Mouse (Mus musculus) WW6 (cell line): Measurements from ENCODE around the gene Plppr5.

ENCODE experiments used
- DNase-seq: peaks from one replicate; pipeline ENCODE4 v3.0.0-alpha.2; 2013; ENCODE audit warnings: low read depth, low spot score

Plppr5 gene

DNA sequence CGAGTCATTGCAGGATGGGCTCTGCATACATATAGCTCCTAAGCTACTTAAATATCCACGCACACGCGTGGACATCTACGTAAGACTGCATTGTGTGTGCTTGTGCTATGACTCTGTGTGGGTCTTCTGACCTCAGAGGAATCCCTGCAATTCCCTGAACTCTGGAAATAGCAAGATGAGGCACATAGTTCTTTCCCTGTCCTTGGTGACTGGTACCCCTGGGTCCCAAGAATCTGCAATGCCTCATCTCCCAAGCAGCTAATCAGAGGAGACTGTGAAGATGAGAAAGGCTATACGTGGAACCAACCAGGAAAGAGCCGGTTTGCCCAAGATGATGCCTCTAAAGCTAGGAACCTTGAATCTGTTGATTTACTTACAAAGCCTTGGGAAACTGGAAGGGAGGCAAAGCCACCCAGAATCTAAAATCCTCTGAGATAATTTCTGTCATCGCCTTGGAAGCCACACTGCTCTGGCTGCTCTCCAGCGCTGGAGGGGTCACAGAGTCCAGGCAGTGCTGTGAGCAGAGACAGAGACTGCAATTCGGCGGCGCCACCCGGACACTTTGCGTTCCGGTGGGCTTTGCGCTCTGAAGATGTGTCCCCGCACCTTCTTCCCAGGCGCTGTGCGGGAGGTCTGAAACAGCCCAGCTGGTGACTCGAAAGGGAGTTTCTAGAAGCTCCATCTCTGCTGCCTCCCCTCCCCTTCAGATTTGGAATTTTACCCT is at the start of gene Plppr5:
Plppr5 (plus strand) TSS at position 308 of the 724 bp plus-strand sequence.
- DNase-seq: no peak

DNA sequence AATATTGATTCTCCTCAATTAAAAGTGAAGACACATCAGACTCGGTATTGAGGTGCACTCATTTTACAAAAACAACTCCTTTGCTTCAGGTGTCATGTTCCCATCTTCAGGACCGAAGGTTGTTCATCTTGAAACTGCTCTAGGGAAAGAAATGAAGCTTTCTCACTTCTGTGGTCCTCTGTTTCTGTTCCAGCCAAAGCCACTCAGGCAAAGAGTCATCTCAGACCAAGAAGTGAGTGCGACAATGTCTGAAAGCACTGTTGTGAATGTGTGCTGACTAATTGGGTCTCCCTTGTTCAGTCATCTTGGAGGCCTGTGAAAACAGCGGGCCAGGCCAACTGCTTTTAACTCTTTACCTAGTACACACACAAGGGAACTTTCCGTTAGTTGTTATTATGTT is 24.7 kb upstream of the Plppr5 start:
- no peak for DNase-seq

DNA sequence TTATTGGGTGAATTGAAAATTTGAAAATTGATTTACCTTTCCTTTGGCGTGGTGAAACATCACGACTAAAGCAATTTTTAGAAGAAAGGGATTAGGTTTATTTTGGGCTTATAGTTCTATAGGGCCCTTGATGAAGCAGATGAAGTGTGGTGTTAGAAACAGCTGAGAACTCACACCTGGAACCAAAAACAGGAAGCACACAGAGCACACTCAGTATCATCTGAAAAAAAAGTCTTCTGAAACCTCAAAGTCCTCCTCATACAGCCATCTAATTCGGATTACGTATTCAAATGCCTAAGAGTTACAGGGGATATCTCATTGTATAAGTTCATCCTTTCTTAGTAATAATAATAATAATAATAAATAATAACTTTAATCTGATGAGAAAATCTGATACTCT is 24.1 kb upstream of the Plppr5 start:
- DNase-seq: no peak

DNA sequence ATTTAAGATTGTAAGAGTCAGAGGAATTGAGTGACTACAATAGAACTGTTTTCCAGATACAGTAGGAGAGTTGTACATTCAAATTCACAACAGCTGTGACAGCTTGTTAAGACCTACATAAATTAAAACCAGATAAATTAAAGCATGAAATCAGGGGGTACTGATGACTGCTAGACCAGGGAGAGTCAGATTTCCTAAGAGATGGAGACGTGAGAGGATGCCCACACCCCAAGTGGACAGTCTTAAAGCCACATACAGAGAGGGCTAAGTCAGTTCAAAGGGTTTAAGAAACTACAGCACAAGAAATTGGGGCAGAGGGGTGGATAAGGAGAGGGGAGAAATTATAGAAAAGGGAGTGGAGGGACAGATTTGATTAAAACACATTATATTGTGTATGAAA is 17.7 kb upstream of the Plppr5 start:
- DNase-seq: no peak

DNA sequence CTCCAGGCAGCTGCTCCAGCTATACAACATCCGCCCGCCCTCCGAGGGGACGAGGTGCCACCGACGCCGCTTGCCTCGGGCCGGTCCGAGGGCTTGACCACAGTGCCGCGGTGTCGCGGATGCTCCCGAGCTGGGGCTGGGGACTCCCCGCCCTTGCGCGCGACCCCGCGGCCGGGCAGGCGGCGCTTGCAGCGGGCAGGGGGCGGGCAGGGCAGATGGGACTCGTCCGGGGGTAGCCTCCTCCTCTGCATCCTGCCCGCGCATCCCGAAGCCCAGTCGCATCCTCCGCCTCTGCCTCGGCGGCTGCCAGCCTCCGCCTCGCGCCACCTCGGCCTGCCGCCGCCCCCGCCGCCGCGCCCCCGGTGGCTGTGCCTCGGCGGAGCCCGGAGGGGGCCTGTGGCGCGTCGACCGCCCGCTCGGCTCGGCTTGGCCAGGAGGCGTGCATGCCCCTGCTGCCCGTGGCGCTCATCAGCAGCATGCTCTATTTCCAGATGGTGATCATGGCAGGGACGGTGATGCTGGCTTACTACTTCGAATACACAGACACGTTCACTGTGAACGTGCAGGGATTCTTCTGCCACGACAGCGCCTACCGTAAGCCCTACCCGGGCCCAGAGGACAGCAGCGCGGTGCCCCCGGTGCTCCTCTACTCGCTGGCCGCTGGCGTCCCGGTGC is 754 bp downstream of the Plppr5 start:
- no peak for DNase-seq

DNA sequence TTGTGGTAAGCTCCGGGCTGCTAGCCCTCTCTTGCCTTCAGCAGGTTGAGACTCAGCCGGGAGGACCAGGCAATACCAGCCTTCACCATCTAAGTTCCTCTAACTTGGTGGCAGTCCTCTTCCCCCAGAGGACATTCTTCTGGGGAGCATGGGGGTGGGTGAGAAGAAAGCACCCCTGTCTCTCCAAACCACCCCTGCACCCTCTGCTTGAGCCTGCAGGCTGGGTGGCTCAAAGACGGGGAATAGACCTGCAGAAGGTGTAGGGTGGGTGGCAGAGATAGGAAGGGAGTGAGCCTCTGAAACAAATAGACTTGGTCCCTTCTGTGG is 1.3 kb downstream of the Plppr5 start:
- DNase-seq: no peak

DNA sequence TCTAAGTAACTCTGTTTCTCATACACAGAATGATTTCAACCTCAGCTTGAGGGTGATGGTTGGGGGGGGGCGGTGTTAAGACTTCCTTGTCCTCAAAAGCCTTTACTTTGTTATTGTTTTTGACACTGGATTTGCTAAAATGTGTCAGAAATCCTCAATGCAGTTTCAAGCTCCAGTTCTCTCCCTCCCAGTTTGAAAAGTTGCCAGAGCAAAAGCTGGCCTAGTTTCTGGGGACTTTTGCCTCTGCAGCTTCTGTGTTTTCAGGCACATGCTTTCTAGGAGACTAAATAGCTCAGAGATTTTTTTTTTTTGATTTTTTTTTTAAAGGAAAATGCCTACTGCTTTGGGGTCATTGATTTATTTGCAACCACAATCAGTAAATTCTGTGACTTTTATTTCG is 2.7 kb downstream of the Plppr5 start:
- no peak for DNase-seq

DNA sequence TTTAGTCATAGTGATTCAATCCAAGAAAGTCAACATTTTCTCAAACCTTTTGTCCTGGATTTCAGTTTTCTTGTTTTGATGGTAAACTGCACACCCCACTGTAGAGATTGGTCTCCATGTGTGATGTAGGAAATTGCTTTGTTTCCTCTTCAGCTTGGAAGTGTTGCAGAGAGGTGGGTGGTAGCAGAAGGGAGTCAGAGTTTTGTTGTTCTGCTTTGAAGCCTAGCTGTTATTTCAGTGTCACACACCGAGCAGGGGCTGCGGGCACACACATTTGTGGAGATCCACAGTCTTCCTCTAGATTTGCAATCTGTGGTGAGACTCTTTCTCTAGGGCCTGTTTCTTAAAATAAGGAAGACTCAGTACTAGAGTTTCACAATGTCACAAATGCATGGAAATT is 8.0 kb downstream of the Plppr5 start:
- no peak for DNase-seq

DNA sequence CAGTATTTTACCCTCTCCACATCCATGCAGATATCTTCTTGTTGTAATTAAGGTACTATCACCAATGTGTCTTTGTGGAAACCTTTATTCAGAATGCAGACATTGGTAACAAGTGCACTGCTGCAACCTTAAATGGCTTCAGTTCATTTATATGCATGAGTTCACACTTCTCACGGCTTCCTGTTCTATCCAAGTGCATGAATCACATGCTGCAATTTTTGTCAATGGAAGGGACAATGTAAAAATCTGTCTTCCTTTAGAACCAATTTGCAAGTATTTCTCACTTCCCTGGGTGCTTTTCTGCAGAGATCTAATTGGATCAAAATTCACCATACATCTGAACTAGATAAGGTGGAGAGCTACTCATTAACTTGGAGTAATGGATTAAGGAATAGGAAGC is 27.8 kb downstream of the Plppr5 start:
- DNase-seq: no peak

DNA sequence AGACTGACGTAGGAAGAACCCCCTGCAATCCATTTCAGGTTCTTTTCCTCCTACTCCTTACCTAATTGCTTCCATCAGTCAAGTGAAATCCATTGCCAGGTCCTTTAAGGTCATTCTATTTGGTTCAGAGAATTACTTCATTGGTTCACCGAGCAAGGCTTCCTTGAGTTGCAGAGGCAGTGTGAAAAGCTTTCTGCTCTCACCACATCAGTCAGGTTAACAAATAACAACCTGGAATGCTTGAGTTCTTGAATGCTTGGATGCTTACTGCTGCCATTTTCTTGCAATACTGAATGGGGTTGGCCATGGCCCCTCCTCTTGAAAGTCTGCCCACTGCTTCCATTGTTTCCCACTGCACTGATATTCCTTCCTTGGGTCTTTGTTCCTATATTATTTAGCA is 28.8 kb downstream of the Plppr5 start:
- no peak for DNase-seq

DNA sequence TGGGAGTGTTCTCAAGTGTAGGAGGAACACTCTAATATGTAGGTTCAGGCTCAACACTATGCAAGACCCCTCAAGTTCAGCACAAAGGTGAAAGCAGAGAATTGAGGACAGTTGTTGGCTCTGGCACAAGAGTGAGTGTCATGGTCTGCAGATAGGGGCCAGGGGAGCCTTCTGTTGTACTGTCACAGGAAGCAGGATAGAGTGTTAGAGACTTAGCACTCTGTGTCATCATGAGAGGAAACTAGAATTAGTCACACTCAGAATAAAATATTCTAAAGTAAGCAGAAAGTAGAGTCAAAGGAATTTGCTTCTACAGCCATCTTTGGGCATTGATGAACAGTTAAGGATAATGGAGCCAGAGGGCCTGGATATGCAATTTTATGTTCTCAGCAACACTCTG is 31.7 kb downstream of the Plppr5 start:
- no peak for DNase-seq

DNA sequence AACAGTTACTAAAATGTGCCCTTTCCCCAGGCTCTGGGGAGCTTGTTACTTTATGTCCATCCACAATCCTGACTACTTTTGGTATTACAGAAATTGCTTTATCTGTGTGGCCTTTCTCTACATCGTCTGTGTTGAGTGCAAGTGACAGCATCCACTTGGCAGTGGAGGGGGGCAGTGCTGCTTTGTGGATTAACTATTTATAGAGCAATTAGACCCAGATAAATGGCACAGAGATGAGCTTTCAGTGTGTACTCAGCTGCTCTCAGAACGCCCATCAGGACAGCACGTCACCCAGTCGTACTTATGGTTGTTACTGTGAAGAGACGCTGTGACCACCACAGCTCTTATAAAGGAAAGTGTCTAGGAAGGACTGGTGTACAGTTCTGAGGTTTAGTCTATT is 36.8 kb downstream of the Plppr5 start:
- no peak for DNase-seq

DNA sequence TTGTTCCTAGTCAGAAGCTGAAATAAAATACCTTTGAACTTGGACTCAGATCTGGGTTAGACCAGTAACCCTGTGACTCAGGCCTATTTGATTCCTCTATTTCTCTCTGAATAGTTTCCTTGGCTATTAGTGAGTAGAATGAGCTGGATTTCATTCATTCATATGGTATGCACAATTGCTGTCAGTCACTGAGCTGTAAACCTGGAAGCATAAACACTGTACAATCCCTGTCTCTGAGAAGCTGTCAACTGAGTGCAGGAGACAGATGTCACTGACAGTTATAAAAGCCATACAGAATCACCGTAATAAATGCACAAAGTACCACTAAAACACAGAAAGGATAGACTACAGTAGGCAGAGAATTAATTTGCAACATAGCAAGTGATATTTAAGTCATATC is 40.2 kb downstream of the Plppr5 start:
- no peak for DNase-seq

DNA sequence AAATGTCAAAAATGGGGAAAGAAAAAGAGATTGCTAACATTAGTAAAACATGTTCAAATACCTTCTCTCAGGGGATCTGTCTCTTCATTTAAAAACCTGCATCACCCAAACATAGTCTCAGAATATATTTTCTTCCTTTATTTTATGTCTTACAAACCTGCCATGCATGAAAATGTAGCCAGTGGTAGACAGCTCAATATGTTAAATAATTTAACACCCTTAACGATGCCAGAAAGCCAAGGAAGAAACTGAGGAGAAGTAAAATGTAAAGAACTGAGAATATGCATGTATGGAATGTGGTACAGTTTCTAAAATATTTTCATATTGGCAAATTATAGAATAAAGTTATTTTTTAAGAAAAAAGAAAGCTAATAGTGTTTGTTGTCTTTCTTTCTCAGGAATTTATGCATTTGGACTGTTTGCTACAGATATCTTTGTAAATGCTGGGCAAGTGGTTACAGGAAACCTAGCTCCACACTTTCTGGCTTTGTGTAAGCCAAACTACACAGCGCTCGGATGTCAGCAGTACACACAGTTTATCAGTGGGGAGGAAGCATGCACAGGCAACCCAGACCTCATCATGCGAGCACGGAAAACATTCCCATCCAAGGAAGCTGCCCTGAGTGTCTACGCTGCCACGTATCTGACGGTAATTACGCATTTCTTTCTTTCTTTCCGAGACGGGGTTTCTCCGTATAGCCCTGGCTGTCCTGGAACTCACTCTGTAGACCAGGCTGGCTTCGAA is 50.8 kb downstream of the Plppr5 start:
- no peak for DNase-seq

DNA sequence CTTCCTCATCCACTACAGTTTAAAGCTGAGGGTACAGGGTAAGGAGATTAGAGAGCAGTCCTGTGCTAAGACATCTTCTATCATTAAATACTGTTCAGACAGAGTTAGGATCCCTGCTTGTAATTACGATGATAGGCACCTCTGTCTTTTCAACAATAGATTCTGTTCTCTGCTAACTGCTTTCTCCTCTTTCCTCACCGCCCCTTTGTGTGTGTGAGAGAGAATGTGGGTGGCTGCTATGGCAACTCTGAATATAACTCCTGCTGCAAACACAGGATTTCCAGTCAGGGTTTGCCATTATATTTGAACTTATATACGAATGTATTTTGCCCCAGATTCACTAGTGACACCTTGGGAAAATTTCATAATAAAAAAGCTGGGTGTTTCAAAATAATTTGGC is 54.2 kb downstream of the Plppr5 start:
- no peak for DNase-seq

DNA sequence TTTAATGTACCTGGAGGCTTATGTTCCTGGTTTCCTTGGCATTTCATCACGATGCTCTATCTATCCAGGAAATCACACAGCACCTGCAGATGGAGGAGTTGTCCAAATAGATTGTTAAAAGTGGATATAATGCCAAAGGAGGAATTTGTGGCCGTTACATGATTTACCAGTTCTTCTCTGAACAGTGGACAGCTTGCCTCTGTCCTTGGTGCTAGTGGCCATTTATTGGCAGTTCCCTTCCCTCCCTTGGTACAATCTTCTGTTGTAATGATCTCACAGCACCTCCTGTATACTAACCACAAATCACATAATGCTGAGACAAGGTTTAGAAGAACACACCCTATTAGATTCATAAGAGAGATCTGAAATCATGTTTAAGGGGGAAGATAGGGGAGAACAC is 55.7 kb downstream of the Plppr5 start:
- DNase-seq: no peak

DNA sequence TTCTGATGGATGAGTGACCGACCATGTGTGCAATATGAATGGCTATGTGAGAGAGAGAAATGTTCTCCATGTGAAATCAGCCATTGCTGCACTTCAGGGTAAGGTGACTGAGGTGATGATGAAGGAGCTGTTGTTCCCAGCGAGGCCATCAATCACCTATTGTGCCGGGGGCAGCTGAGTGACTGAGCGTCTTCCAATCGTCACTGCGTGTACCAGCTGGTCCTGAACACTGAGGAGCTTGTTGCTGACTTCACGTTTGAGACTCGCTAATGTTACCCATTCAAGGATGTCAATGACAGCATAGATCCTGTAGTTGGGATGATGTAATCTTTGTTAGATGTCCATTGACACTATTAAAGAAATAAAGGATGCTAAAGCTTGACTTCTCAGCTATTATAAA is 74.0 kb downstream of the Plppr5 start:
- no peak for DNase-seq

DNA sequence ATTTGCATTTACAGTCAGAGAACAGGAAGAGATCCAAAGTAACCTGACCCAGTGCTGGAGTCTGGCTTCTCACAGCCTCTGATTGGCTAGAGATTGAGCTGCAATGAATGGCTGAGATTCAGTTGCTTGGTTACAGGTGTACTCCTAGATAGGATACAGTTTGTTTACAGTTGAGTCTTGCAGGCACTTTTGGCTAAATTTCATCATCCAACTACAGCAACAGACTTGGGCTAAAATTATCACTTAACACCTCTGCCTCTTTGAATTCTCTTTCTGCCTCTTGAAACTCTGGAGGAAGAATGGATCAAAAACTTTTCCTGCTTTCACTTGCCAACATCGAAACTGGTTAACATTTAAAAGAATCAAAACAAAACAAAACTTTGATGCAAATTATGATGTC is 89.7 kb downstream of the Plppr5 start:
- no peak for DNase-seq

DNA sequence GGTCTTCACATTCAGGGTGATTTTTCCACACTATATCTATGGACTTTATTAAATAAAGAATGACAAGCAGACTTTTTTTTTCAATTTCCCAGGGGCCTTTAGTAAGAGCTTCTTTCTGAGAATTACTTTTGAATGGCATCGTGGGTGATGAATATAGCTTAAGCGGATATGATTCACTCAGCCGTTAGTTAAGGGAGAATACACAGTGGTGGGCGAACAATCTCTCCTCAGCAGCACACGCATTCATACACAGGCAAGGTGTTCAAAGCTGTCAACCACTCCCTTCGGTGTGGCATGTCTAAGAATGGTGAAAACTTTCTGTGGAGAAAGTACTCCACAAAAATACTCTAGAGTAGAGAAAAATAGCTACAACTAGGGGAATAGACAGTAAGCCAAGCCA is 104.6 kb downstream of the Plppr5 start:
- DNase-seq: no peak

DNA sequence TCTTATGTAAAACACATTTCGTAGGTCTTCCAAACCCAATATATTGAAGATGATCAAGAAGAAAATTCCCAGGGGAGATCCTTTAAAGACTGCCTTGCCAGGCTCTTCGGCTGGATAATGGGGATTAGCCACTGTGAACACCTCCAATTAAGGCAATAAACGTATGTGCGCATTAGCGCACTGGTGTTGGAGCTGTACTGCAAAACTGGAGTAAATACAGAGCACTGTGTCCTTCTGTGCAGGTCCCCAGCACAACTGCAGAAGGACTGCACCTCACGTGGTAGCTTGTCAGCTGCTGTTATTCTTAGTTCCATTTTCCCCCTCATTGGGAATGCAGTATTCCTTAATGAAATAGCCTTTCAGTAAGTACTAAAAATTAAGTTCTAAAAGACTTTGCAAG is 110.0 kb downstream of the Plppr5 start:
- no peak for DNase-seq

DNA sequence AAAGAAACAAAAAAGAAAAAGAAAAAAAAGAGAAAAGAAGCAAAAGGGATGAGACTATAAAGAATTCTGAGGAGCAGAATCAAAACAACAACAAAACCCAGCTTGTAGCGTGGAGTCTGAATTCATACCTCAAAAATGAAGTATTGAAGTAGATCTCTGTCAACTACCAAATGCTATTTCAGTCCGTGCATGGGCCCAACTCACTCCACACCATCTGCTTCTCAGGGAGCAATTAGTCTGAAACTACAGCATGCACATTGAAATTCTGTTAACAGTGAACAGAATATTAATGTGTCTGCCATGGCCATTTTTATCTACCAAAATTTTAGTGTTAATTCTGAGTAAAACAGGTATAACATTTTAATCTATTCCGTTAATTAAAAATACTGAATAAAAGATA is 111.4 kb downstream of the Plppr5 start:
- no peak for DNase-seq

DNA sequence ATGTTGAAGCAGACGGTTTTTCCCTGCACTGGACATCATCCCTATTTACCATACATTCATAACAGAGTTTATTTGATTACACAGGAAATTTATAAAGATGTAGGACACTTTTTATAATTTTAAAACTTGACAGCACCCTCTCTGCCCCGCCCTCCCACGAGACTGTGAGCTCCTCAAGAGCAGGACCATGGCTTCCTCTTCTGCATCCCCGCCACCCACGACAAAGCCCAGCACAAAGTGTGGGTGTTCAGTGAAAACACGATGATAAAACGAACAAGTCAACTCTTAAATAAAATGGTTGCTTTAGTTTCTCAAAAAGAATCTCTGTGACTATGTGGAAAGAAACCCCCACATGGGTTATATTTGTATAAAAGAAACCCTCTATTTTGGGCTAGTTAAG is 112.0 kb downstream of the Plppr5 start:
- no peak for DNase-seq

DNA sequence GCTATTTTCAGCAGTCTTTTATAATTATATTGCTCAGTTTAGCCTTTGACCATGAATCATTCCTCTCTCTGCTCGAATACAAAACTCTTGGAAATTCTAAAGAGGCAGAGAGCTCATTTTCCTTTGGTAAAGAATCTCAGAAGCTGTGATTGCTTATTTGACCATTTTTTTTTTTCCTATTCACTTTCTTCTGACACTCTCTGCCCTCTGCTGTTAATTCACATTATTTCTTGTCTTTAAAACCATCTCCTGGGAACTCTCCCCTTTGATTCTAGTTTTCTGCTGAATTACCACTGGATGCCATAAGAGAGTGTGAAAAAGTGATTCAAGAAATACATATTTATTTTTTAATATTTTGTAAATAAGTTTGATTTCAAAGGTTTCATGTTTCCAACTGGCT is 120.1 kb downstream of the Plppr5 start:
- no peak for DNase-seq
